Mouse (Mus musculus): ENCODE measurements at regions not wholly inside any gene's neighbourhood (a gene's known extent, or its start where the extent isn't known, plus 50 kb on each side); places are given as distances from the start of the nearest gene placed in this dataset. TPM values are rescaled to one million over a fixed set of nuclear protein-coding genes. Genes with fewer than 3 reads are reported as not detected.
A peak's percentile ranks its signal among the peaks of the same experiment; 100 is the strongest.

DNA sequence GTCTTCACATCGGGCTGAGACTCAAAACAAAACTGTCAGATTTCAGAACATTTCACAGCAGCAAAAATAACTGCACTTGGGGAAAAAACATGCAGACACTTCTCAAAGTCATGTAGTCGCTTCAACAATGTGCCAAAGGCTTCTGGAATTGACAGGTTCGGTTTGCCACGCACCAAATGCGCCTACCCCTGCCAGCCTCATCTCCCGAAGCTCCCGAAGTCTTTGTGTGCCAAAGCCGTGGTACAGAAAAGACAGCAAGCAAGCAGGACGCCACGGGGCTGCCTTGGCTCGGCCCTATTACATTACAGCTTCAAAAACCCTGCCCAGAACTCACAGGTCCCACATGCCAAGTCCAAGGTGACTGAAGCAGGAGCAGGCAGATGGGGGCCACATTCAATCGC is 50.9 kb upstream of the Dio3 start:
- WGBS = 91% methylated on average over 12 of the region's 12 CpGs
- Histone ChIP-seq H3K4me3 (no peak overlapping the region), H3K27ac (replicated peaks) (no peak overlapping the region), H3K9ac (no peak overlapping the region), H3K36me3 (no peaks in the 10 kb centered on the region), H3K9me3 (no peaks in the 10 kb centered on the region), H3K4me2 (no peak overlapping the region), H3K4me1 (replicated peaks) (no peaks in the 10 kb centered on the region), H3K27me3 (no peaks in the 10 kb centered on the region; the same call in 1 of the 2 replicates)
- ATAC-seq (ENCODE audit: low read depth) = no peak

MicroRNA genes in the stretch of these regions (microRNA counts, 519-probe panel; counts per million panel counts)
- microRNA mmu-miR-1193 (2,711 counts per million, percentile 29 among the panel's probes with 10 or more counts), microRNA mmu-miR-1197 (1,498 counts per million, percentile 6 among the panel's probes with 10 or more counts), microRNA mmu-miR-134 (3,791 counts per million, percentile 59 among the panel's probes with 10 or more counts), microRNA mmu-miR-154 (4,460 counts per million, percentile 75 among the panel's probes with 10 or more counts), microRNA mmu-miR-299 (not detected), microRNA mmu-miR-300 (4,636 counts per million, percentile 78 among the panel's probes with 10 or more counts), microRNA mmu-miR-3072 (not detected), microRNA mmu-miR-323-3p (4,544 counts per million, percentile 77 among the panel's probes with 10 or more counts), microRNA mmu-miR-323-5p (not detected), microRNA mmu-miR-329 (4,711 counts per million, percentile 80 among the panel's probes with 10 or more counts), microRNA mmu-miR-369-3p (4,854 counts per million, percentile 84 among the panel's probes with 10 or more counts), microRNA mmu-miR-369-5p (3,607 counts per million, percentile 52 among the panel's probes with 10 or more counts), microRNA mmu-miR-376a (4,737 counts per million, percentile 81 among the panel's probes with 10 or more counts), microRNA mmu-miR-376b (5,306 counts per million, percentile 90 among the panel's probes with 10 or more counts), microRNA mmu-miR-376c (4,670 counts per million, percentile 79 among the panel's probes with 10 or more counts), microRNA mmu-miR-377 (4,527 counts per million, percentile 76 among the panel's probes with 10 or more counts), microRNA mmu-miR-379 (3,247 counts per million, percentile 40 among the panel's probes with 10 or more counts), microRNA mmu-miR-380-3p (2,385 counts per million, percentile 21 among the panel's probes with 10 or more counts), microRNA mmu-miR-380-5p (not detected), microRNA mmu-miR-381 (4,393 counts per million, percentile 74 among the panel's probes with 10 or more counts), microRNA mmu-miR-382 (4,946 counts per million, percentile 85 among the panel's probes with 10 or more counts), microRNA mmu-miR-409-3p (2,946 counts per million, percentile 33 among the panel's probes with 10 or more counts), microRNA mmu-miR-409-5p (3,163 counts per million, percentile 38 among the panel's probes with 10 or more counts), microRNA mmu-miR-410 (5,130 counts per million, percentile 89 among the panel's probes with 10 or more counts), microRNA mmu-miR-411 (3,331 counts per million, percentile 42 among the panel's probes with 10 or more counts), microRNA mmu-miR-412 (not detected), microRNA mmu-miR-453 (not detected), microRNA mmu-miR-485 (not detected), microRNA mmu-miR-487b (4,619 counts per million, percentile 77 among the panel's probes with 10 or more counts), microRNA mmu-miR-494 (not detected), microRNA mmu-miR-495 (4,870 counts per million, percentile 84 among the panel's probes with 10 or more counts), microRNA mmu-miR-496 (2,418 counts per million, percentile 22 among the panel's probes with 10 or more counts), microRNA mmu-miR-539 (3,130 counts per million, percentile 37 among the panel's probes with 10 or more counts), microRNA mmu-miR-541 (4,109 counts per million, percentile 68 among the panel's probes with 10 or more counts), microRNA mmu-miR-543 (4,661 counts per million, percentile 79 among the panel's probes with 10 or more counts), microRNA mmu-miR-544 (not detected), microRNA mmu-miR-654-3p (837 counts per million, percentile 1 among the panel's probes with 10 or more counts), microRNA mmu-miR-654-5p (not detected), microRNA mmu-miR-666-3p (not detected), microRNA mmu-miR-666-5p (not detected), microRNA mmu-miR-667 (3,498 counts per million, percentile 48 among the panel's probes with 10 or more counts), microRNA mmu-miR-668 (1,172 counts per million, percentile 3 among the panel's probes with 10 or more counts), microRNA mmu-miR-679 (not detected), microRNA mmu-miR-758 (not detected), microRNA mmu-miR-882 (not detected)

Small RNAs in the stretch of these regions (microRNA-seq; reads per million reads assigned to microRNA genes)
- not detected for gene Gm24321
- gene Gm25252 = not detected
- not detected for gene Gm25750
- gene Gm27379 = not detected
- gene Gm44322 = not detected
- 510 reads per million, percentile 75 among the genes with 10 or more reads in this experiment for gene Mir1193
- gene Mir1197 = 0.89 reads per million
- gene Mir134 = 899 reads per million, percentile 80 among the genes with 10 or more reads in this experiment
- 786 reads per million, percentile 78 among the genes with 10 or more reads in this experiment for gene Mir154
- gene Mir299a = not detected
- not detected for gene Mir299b
- gene Mir300 = 540 reads per million, percentile 76 among the genes with 10 or more reads in this experiment
- 23.9 reads per million, percentile 36 among the genes with 10 or more reads in this experiment for gene Mir3072
- gene Mir323 = 823 reads per million, percentile 79 among the genes with 10 or more reads in this experiment
- 86.4 reads per million, percentile 52 among the genes with 10 or more reads in this experiment for gene Mir329
- 5,850 reads per million, percentile 94 among the genes with 10 or more reads in this experiment for gene Mir369
- not detected for gene Mir376a
- 289 reads per million, percentile 68 among the genes with 10 or more reads in this experiment for gene Mir376b
- gene Mir376c = 361 reads per million, percentile 71 among the genes with 10 or more reads in this experiment
- gene Mir377 = 48.6 reads per million, percentile 46 among the genes with 10 or more reads in this experiment
- gene Mir379 = 1,474 reads per million, percentile 83 among the genes with 10 or more reads in this experiment
- not detected for gene Mir380
- gene Mir381 = 2,514 reads per million, percentile 87 among the genes with 10 or more reads in this experiment
- 4,179 reads per million, percentile 92 among the genes with 10 or more reads in this experiment for gene Mir382
- gene Mir409 = not detected
- 100 reads per million, percentile 56 among the genes with 10 or more reads in this experiment for gene Mir410
- 3,788 reads per million, percentile 90 among the genes with 10 or more reads in this experiment for gene Mir411
- 88.0 reads per million, percentile 53 among the genes with 10 or more reads in this experiment for gene Mir412
- not detected for gene Mir453
- gene Mir485 = 225 reads per million, percentile 65 among the genes with 10 or more reads in this experiment
- 14,663 reads per million, percentile 97 among the genes with 10 or more reads in this experiment for gene Mir487b
- gene Mir494 = 155 reads per million, percentile 60 among the genes with 10 or more reads in this experiment
- 79.4 reads per million, percentile 51 among the genes with 10 or more reads in this experiment for gene Mir495
- gene Mir496a = 136 reads per million, percentile 60 among the genes with 10 or more reads in this experiment
- gene Mir539 = not detected
- gene Mir541 = 2,530 reads per million, percentile 87 among the genes with 10 or more reads in this experiment
- gene Mir543 = 616 reads per million, percentile 77 among the genes with 10 or more reads in this experiment
- 7.1 reads per million, percentile 23 among the genes with 10 or more reads in this experiment for gene Mir544
- gene Mir654 = not detected
- gene Mir666 = 56.2 reads per million, percentile 48 among the genes with 10 or more reads in this experiment
- 186 reads per million, percentile 63 among the genes with 10 or more reads in this experiment for gene Mir667
- 80.6 reads per million, percentile 52 among the genes with 10 or more reads in this experiment for gene Mir668
- gene Mir679 = 54.7 reads per million, percentile 48 among the genes with 10 or more reads in this experiment
- gene Mir758 = 35.0 reads per million, percentile 40 among the genes with 10 or more reads in this experiment
- not detected for gene Mir882

Data from neural tube, embryonic 13.5 days (tissue).